In genomic region chr4:117124518-117125347, GRCm38 (mm10) we compare ENCODE assay signal across 9 mouse cellular contexts. TPM values are rescaled to one million over a fixed set of nuclear protein-coding genes. Genes with fewer than 3 reads are reported as not detected.
A peak's percentile ranks its signal among the peaks of the same experiment; 100 is the strongest.
DNase-seq lines count a peak whose midpoint lies in the region; TF ChIP-seq lines count a peak whose summit lies in the region.
"Had no signal": no experiment of that assay in that cellular context is flagged by ENCODE, and none has a peak within 500 bp of the region (broad histone marks: within the 10 kb centered on the region; RNA-seq: fewer than 3 reads in every experiment).

No protein-coding gene starts in this region.

- no peaks in the 10 kb centered on the region for H3K27me3 ChIP-seq in spleen, adult 2 months (ENCODE audit: control insufficient read depth, insufficient read depth, low read length)

- TF ChIP-seq POLR2A in spleen, adult 2 months (IDR thresholded peaks at IDR 0.05; ENCODE audit: low read depth, low read length): no peak; the same call in 1 of the 2 replicates

- peaks cover 3% of the 10 kb centered on the region; the same call in 1 of the 2 replicates for H3K36me3 ChIP-seq in spleen, adult 2 months (ENCODE audit: control insufficient read depth, insufficient read depth, low read length)

- H3K4me1 ChIP-seq in spleen, adult 2 months (ENCODE audit: control insufficient read depth, insufficient read depth, insufficient read length): peaks cover 41% of the 10 kb centered on the region

- TF ChIP-seq CTCF in spleen, adult 2 months (IDR thresholded peaks at IDR 0.05; ENCODE audit: extremely low read depth, insufficient read depth, insufficient read length, insufficient replicate concordance): no peak

- H3K27ac ChIP-seq in spleen, adult 2 months (ENCODE audit: insufficient read depth, low read length): peak overlapping the region; percentile 97

- DNase-seq in adrenal gland, adult 2 months: peak; percentile 61
- DNase-seq in adrenal gland, adult 18-20 months (ENCODE audit: low spot score in 2 of 2): no peak
- DNase-seq in adipocyte (ENCODE audit: low spot score): peak; percentile 73
- peak; percentile 66 to 75 for DNase-seq in heart, adult 9 months (ENCODE audit: low spot score in 2 of 2)
- peak; percentile 49 for DNase-seq in kidney, adult 9 months
- DNase-seq in lung, postnatal 25 days (ENCODE audit: low spot score): peak; percentile 67
- peak; percentile 68 to 87 for DNase-seq in spleen, adult 2 months (ENCODE audit: low read depth in 1 of 2, low spot score in 2 of 2)
- no peak for DNase-seq in ovary, postnatal 14 days (ENCODE audit: low spot score)

- H3K4me3 ChIP-seq in spleen, adult 2 months (ENCODE audit: extremely low read depth, insufficient read depth, insufficient read length): peak overlapping the region; percentile 31

- 1% methylated on average over 14 of the region's 14 CpGs for WGBS in spleen, adult 2 months

RNA-seq across cellular contexts. Expression of gene Btbd19, which starts 0.8 kb away (rescaled TPM):
- 1 to 10 TPM; 8.0 to 9.7 TPM for total RNA-seq in adrenal gland, adult 2 months (2021)
- polyA plus RNA-seq in adrenal gland, adult 2 months (2012; rRNA removed): 6.0 and 7.4 TPM in 2 replicates
- total RNA-seq in adrenal gland, adult 18-20 months (2021): 10 to 100 TPM in 1 of 2 experiments, 1 to 10 TPM in 1; 9.1 to 11.0 TPM
- 15.4 and 17.5 TPM in 2 replicates for polyA plus RNA-seq in spleen, adult 2 months (2012; rRNA removed)

RNA-seq across cellular contexts. Expression of gene Tctex1d4, which starts 1.9 kb away (rescaled TPM):
- not detected for total RNA-seq in adrenal gland, adult 2 months (2021)
- 0.45 TPM in 1 of 2 replicates, not detected in the other for polyA plus RNA-seq in adrenal gland, adult 2 months (2012; rRNA removed)
- not detected for total RNA-seq in adrenal gland, adult 18-20 months (2021)
- 1.6 TPM in 2 replicates for polyA plus RNA-seq in spleen, adult 2 months (2012; rRNA removed)
- total RNA-seq: left cerebral cortex, postnatal 36 days had no signal

RNA-seq across cellular contexts. Expression of gene Plk3, which starts 9.0 kb away (rescaled TPM):
- 10 to 100 TPM in 1 of 2 experiments, 1 to 10 TPM in 1; 8.4 to 23.6 TPM for total RNA-seq in adrenal gland, adult 2 months (2021)
- polyA plus RNA-seq in adrenal gland, adult 2 months (2012; rRNA removed): 11.3 and 11.5 TPM in 2 replicates
- total RNA-seq in adrenal gland, adult 18-20 months (2021): 10 to 100 TPM; 14.1 to 42.2 TPM
- 12.4 and 18.7 TPM in 2 replicates for polyA plus RNA-seq in spleen, adult 2 months (2012; rRNA removed)

RNA-seq across cellular contexts. Expression of gene Ptch2, which starts 28.9 kb away (rescaled TPM):
- total RNA-seq in adrenal gland, adult 2 months (2021): 1 to 10 TPM; 2.8 to 6.5 TPM
- polyA plus RNA-seq in adrenal gland, adult 2 months (2012; rRNA removed): 24.4 and 25.1 TPM in 2 replicates
- total RNA-seq in adrenal gland, adult 18-20 months (2021): 1 to 10 TPM; 2.2 to 2.6 TPM
- polyA plus RNA-seq in spleen, adult 2 months (2012; rRNA removed): 0.45 and 0.51 TPM in 2 replicates

RNA-seq across cellular contexts. Expression of gene Rps8, which starts 31.3 kb away (rescaled TPM):
- 1,000 to 10,000 TPM in 1 of 2 experiments, 100 to 1,000 TPM in 1; 552 to 1,148 TPM for total RNA-seq in adrenal gland, adult 2 months (2021)
- polyA plus RNA-seq in adrenal gland, adult 2 months (2012; rRNA removed): 156 and 162 TPM in 2 replicates
- 100 to 1,000 TPM; 912 to 968 TPM for total RNA-seq in adrenal gland, adult 18-20 months (2021)
- polyA plus RNA-seq in spleen, adult 2 months (2012; rRNA removed): 578 and 703 TPM in 2 replicates

Comparison
In these comparisons a context has a peak if more than half of its experiments do, and no peak if none do; other contexts are left out.
1. DNase-seq: peak in adrenal gland, adult 2 months (single experiment), adipocyte (single experiment), heart, adult 9 months (2 of 2), kidney, adult 9 months (single experiment), lung, postnatal 25 days (single experiment) and spleen, adult 2 months (2 of 2); none in adrenal gland, adult 18-20 months (0 of 2) and ovary, postnatal 14 days (single experiment).